Mouse (Mus musculus): ENCODE data around the gene Wdr1. TPM values are rescaled to one million over a fixed set of nuclear protein-coding genes. Genes with fewer than 3 reads are reported as not detected.

The Wdr1 gene
- polyA plus RNA-seq, 1 experiment from 2014 or later: 213 TPM

- Histone ChIP-seq H3K4me3 (peak overlapping the region; percentile 94), H3K27me3 (no peaks in the 10 kb centered on the region), H3K27ac (peak overlapping the region; percentile 93), H3K4me1 (peaks cover 17% of the 10 kb centered on the region), H3K36me3 (peaks cover 34% of the 10 kb centered on the region), H3K4me2 (peak overlapping the region; percentile 71), H3K9me3 (no peaks in the 10 kb centered on the region), H3K9ac (peak overlapping the region; percentile 94)
- peak; percentile 29 for ATAC-seq (ENCODE audit: borderline replicate concordance, extremely low read depth, low FRiP score, low TSS enrichment)
- WGBS: under 1% methylated on average over 41 of the region's 41 CpGs
Observed at GRCm38 (mm10) chr5:38560586-38561425, 2.2 kb downstream of the Wdr1 start.

- no peak overlapping the region for H3K4me3 ChIP-seq
- ATAC-seq (ENCODE audit: borderline replicate concordance, extremely low read depth, low FRiP score, low TSS enrichment): no peak
- no peak overlapping the region for H3K9ac ChIP-seq
- peaks cover 41% of the 10 kb centered on the region for H3K36me3 ChIP-seq
- no peak overlapping the region for H3K4me2 ChIP-seq
- peaks cover 17% of the 10 kb centered on the region for H3K4me1 ChIP-seq
- WGBS: 84% methylated on average over 5 of the region's 5 CpGs
- no peak overlapping the region for H3K27ac ChIP-seq
- no peaks in the 10 kb centered on the region for H3K9me3 ChIP-seq
- no peaks in the 10 kb centered on the region for H3K27me3 ChIP-seq
Observed at GRCm38 (mm10) chr5:38558831-38559230, 4.2 kb downstream of the Wdr1 start.

GRCm38 (mm10) chr5:38557811-38558210, 5.2 kb downstream of the Wdr1 start:
- Histone ChIP-seq H3K9ac (no peak overlapping the region), H3K27ac (no peak overlapping the region), H3K9me3 (no peaks in the 10 kb centered on the region), H3K36me3 (peaks cover 41% of the 10 kb centered on the region), H3K27me3 (no peaks in the 10 kb centered on the region), H3K4me1 (peaks cover 17% of the 10 kb centered on the region), H3K4me2 (no peak overlapping the region), H3K4me3 (no peak overlapping the region)
- ATAC-seq (ENCODE audit: borderline replicate concordance, extremely low read depth, low FRiP score, low TSS enrichment): no peak
- 83% methylated on average over 4 of the region's 4 CpGs for WGBS

- H3K4me2 ChIP-seq: no peak overlapping the region
- H3K9me3 ChIP-seq: no peaks in the 10 kb centered on the region
- H3K9ac ChIP-seq: no peak overlapping the region
- H3K4me1 ChIP-seq: peaks cover 17% of the 10 kb centered on the region
- no peak overlapping the region for H3K27ac ChIP-seq
- WGBS: 80% methylated on average over 3 of the region's 3 CpGs
- H3K4me3 ChIP-seq: no peak overlapping the region
- H3K27me3 ChIP-seq: no peaks in the 10 kb centered on the region
- H3K36me3 ChIP-seq: peaks cover 50% of the 10 kb centered on the region
- no peak for ATAC-seq (ENCODE audit: borderline replicate concordance, extremely low read depth, low FRiP score, low TSS enrichment)
Observed at GRCm38 (mm10) chr5:38556406-38556805, 6.6 kb downstream of the Wdr1 start.

GRCm38 (mm10) chr5:38553953-38554352, 9.1 kb downstream of the Wdr1 start:
- WGBS: 69% methylated on average over 3 of the region's 3 CpGs
- Histone ChIP-seq H3K4me3 (no peak overlapping the region), H3K36me3 (peaks cover 59% of the 10 kb centered on the region), H3K9ac (no peak overlapping the region), H3K4me1 (peaks cover 22% of the 10 kb centered on the region), H3K4me2 (no peak overlapping the region), H3K9me3 (no peaks in the 10 kb centered on the region), H3K27ac (no peak overlapping the region), H3K27me3 (no peaks in the 10 kb centered on the region)
- no peak for ATAC-seq (ENCODE audit: borderline replicate concordance, extremely low read depth, low FRiP score, low TSS enrichment)

GRCm38 (mm10) chr5:38553491-38553890, 9.5 kb downstream of the Wdr1 start:
- Histone ChIP-seq H3K27ac (no peak overlapping the region), H3K27me3 (no peaks in the 10 kb centered on the region), H3K4me1 (peaks cover 26% of the 10 kb centered on the region), H3K4me2 (no peak overlapping the region), H3K36me3 (peaks cover 60% of the 10 kb centered on the region), H3K4me3 (no peak overlapping the region), H3K9me3 (no peaks in the 10 kb centered on the region), H3K9ac (no peak overlapping the region)
- 95% methylated on average over 4 of the region's 4 CpGs for WGBS
- no peak for ATAC-seq (ENCODE audit: borderline replicate concordance, extremely low read depth, low FRiP score, low TSS enrichment)

- Histone ChIP-seq H3K4me2 (no peak overlapping the region), H3K36me3 (peaks cover 60% of the 10 kb centered on the region), H3K9me3 (no peaks in the 10 kb centered on the region), H3K9ac (no peak overlapping the region), H3K4me1 (peaks cover 28% of the 10 kb centered on the region), H3K4me3 (no peak overlapping the region), H3K27ac (no peak overlapping the region), H3K27me3 (no peaks in the 10 kb centered on the region)
- no peak for ATAC-seq (ENCODE audit: borderline replicate concordance, extremely low read depth, low FRiP score, low TSS enrichment)
- 80% methylated on average over 3 of the region's 3 CpGs for WGBS
Observed at GRCm38 (mm10) chr5:38552615-38553014, 10.4 kb downstream of the Wdr1 start.

GRCm38 (mm10) chr5:38550221-38550768, 12.7 kb downstream of the Wdr1 start:
- Histone ChIP-seq H3K4me3 (no peak overlapping the region), H3K9me3 (no peaks in the 10 kb centered on the region), H3K4me2 (no peak overlapping the region), H3K27me3 (no peaks in the 10 kb centered on the region), H3K4me1 (peaks cover 28% of the 10 kb centered on the region), H3K9ac (no peak overlapping the region), H3K36me3 (peaks cover 66% of the 10 kb centered on the region), H3K27ac (peak overlapping the region; percentile 62)
- ATAC-seq (ENCODE audit: borderline replicate concordance, extremely low read depth, low FRiP score, low TSS enrichment): no peak
- 67% methylated on average over 1 of the region's 1 CpGs for WGBS

GRCm38 (mm10) chr5:38549461-38549909, 13.5 kb downstream of the Wdr1 start:
- peaks cover 28% of the 10 kb centered on the region for H3K4me1 ChIP-seq
- peak overlapping the region; percentile 62 for H3K27ac ChIP-seq
- WGBS: 46% methylated on average over 3 of the region's 3 CpGs
- peaks cover 71% of the 10 kb centered on the region for H3K36me3 ChIP-seq
- no peaks in the 10 kb centered on the region for H3K9me3 ChIP-seq
- H3K4me2 ChIP-seq: no peak overlapping the region
- peak; percentile 76 for ATAC-seq (ENCODE audit: borderline replicate concordance, extremely low read depth, low FRiP score, low TSS enrichment)
- H3K27me3 ChIP-seq: no peaks in the 10 kb centered on the region
- no peak overlapping the region for H3K4me3 ChIP-seq
- no peak overlapping the region for H3K9ac ChIP-seq

- ATAC-seq (ENCODE audit: borderline replicate concordance, extremely low read depth, low FRiP score, low TSS enrichment): no peak
- no peak overlapping the region for H3K4me2 ChIP-seq
Observed at GRCm38 (mm10) chr5:38547375-38547774, 15.6 kb downstream of the Wdr1 start.

GRCm38 (mm10) chr5:38544423-38545415, 18.3 kb downstream of the Wdr1 start:
- ATAC-seq (ENCODE audit: borderline replicate concordance, extremely low read depth, low FRiP score, low TSS enrichment): no peak
- Histone ChIP-seq H3K27ac (no peak overlapping the region), H3K27me3 (no peaks in the 10 kb centered on the region), H3K9me3 (no peaks in the 10 kb centered on the region), H3K9ac (no peak overlapping the region), H3K4me3 (no peak overlapping the region), H3K4me2 (no peak overlapping the region), H3K4me1 (peaks cover 14% of the 10 kb centered on the region), H3K36me3 (peaks cover 95% of the 10 kb centered on the region)
- 86% methylated on average over 5 of the region's 5 CpGs for WGBS

More at GRCm38 (mm10) chr5:38547375-38547774, 15.6 kb downstream of the Wdr1 start:
- Histone ChIP-seq H3K36me3 (peaks cover 89% of the 10 kb centered on the region), H3K4me1 (peaks cover 28% of the 10 kb centered on the region), H3K27ac (no peak overlapping the region), H3K27me3 (no peaks in the 10 kb centered on the region), H3K9ac (no peak overlapping the region), H3K9me3 (no peaks in the 10 kb centered on the region), H3K4me3 (no peak overlapping the region)
- WGBS: 31% methylated on average over 6 of the region's 6 CpGs
